Mouse (Mus musculus) right cerebral cortex, postnatal 14 days (tissue): ENCODE results near the gene Galp.
"Not testable (repeated sequence)": the region's sequence is repeated elsewhere in the genome, so short reads cannot be mapped to it uniquely, and the experiment has no call there.

ENCODE experiments used
- DNase-seq: peaks from one replicate; pipeline ENCODE4 v3.0.0; 2022

The Galp gene

GRCm38 (mm10) chr7:6182882-6183281 lies 14.0 kb upstream of the Galp start:
- no peak for DNase-seq

GRCm38 (mm10) chr7:6183802-6184201 lies 13.1 kb upstream of the Galp start:
- DNase-seq = no peak

GRCm38 (mm10) chr7:6184521-6184920 lies 12.4 kb upstream of the Galp start:
- DNase-seq = no peak

GRCm38 (mm10) chr7:6185391-6185790 lies 11.5 kb upstream of the Galp start:
- no peak for DNase-seq

GRCm38 (mm10) chr7:6186176-6186575 lies 10.7 kb upstream of the Galp start:
- DNase-seq = no peak

GRCm38 (mm10) chr7:6186756-6187155 lies 10.1 kb upstream of the Galp start:
- no peak for DNase-seq

GRCm38 (mm10) chr7:6189542-6189941 lies 7.3 kb upstream of the Galp start:
- no peak for DNase-seq

- peak; percentile 89 for DNase-seq
These were observed 5.5 kb upstream of the Galp start for GRCm38 (mm10) chr7:6191376-6191775.

GRCm38 (mm10) chr7:6194129-6194528 lies 2.8 kb upstream of the Galp start:
- DNase-seq = peak; percentile 60

GRCm38 (mm10) chr7:6195777-6196176 lies 1.1 kb upstream of the Galp start:
- DNase-seq = no peak

- DNase-seq = no peak
These were observed 7.3 kb downstream of the Galp start for GRCm38 (mm10) chr7:6204200-6204599.

GRCm38 (mm10) chr7:6213144-6213543 lies 16.3 kb downstream of the Galp start:
- DNase-seq = peak; percentile 22

- not testable (repeated sequence) for DNase-seq
These were observed 17.8 kb downstream of the Galp start for GRCm38 (mm10) chr7:6214691-6215090.

GRCm38 (mm10) chr7:6220147-6220546 lies 23.3 kb downstream of the Galp start:
- no peak for DNase-seq

- DNase-seq = no peak
These were observed 25.1 kb downstream of the Galp start, which contains the start of gene Zscan5b for GRCm38 (mm10) chr7:6221978-6222377. Gene Zscan5b, plus strand, starts transcription at chr7:6222278.

GRCm38 (mm10) chr7:6228491-6228890 lies 31.6 kb downstream of the Galp start:
- not testable (repeated sequence) for DNase-seq

- DNase-seq = no peak
These were observed 42.9 kb downstream of the Galp start for GRCm38 (mm10) chr7:6239787-6240186.

GRCm38 (mm10) chr7:6240841-6241425 lies 44.0 kb downstream of the Galp start:
- DNase-seq = peak; percentile 18

- no peak for DNase-seq
These were observed 47.7 kb downstream of the Galp start for GRCm38 (mm10) chr7:6244361-6245292.

GRCm38 (mm10) chr7:6252410-6252809 lies 55.5 kb downstream of the Galp start, which contains the start of gene Epp13:
Gene Epp13, plus strand, starts transcription at chr7:6252710.
- no peak for DNase-seq

- no peak for DNase-seq
These were observed 57.6 kb downstream of the Galp start for GRCm38 (mm10) chr7:6254451-6254850.

GRCm38 (mm10) chr7:6257386-6257785 lies 60.5 kb downstream of the Galp start:
- DNase-seq = no peak

- DNase-seq = no peak
These were observed 61.6 kb downstream of the Galp start for GRCm38 (mm10) chr7:6258232-6259220.
